Mouse (Mus musculus) CD4-positive, CD25-positive, alpha-beta regulatory T cell, adult 4 months (primary cell): ENCODE measurements around the gene Olfr632. TPM values are rescaled to one million over a fixed set of nuclear protein-coding genes. Genes with fewer than 3 reads are reported as not detected.
"Not testable (repeated sequence)": the region's sequence is repeated elsewhere in the genome, so short reads cannot be mapped to it uniquely, and the experiment has no call there.

Source experiments
- ATAC-seq: one replicate; pipeline ENCODE4 v1.8.0; 2017
- polyA plus RNA-seq, 2 experiments: library from polyadenylated mRNA; unstranded; fragments of 100-300 nt; shearing (Covaris generic); gene quantifications; one replicate each; pipeline ENCODE4 v1.2.1; 2017

The Olfr632 gene
- not detected for polyA plus RNA-seq

GRCm38 (mm10) chr7:103934264-103934663, at the start of gene Olfr632:
Gene Olfr632, plus strand, starts transcription at chr7:103934347.
- no peak for ATAC-seq

DNA sequence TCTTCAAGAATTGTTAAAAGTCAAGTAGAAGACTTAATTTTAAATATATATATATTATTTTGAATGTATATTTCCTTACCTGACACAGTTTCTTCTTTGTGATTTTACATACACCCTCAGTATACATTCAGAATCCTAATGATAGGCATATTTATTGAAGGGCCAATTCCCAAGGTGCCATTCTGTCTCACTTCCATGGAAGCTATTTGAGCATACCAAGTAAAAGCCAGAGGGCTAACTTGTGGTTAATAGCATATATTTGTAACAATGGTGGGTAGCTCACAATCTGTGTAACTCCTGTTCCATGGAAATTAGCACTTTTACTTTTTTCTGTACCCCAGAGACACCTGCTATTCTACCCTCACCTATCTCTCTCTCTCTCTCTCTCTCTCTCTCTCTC, 48.0 kb upstream of the Olfr632 start, which contains the start of gene Olfr66:
TSS of gene Olfr66 (minus strand) at position 101 of the 400 bp plus-strand sequence.
- ATAC-seq = no peak

DNA sequence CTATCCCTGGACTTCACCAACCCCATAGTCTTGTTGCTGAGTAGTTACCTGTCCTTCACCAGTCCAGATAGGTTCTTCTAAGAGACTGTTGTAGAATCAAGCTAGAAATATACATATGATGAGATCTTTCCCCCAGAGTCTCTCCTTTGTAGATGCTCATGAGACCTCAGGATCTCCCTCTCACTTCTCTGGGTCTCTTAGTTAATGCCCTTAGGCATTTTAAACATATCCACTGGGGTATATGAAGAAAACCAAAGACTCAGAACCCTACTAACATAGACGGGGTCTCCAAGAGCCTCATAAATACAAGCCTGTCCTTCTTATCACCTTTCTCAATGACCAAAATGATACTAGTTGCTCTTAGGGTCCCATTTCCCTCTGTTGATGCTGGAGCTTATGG, 39.8 kb upstream of the Olfr632 start, which contains the start of gene Olfr64:
TSS of gene Olfr64 (minus strand) at position 101 of the 400 bp plus-strand sequence.
- ATAC-seq = no peak

GRCm38 (mm10) chr7:103903187-103903586, 31.0 kb upstream of the Olfr632 start, which contains the start of gene Olfr65:
Gene Olfr65, plus strand, starts transcription at chr7:103903487.
- ATAC-seq = no peak

- no peak for ATAC-seq
These were observed 24.1 kb upstream of the Olfr632 start for GRCm38 (mm10) chr7:103910047-103910446.

- no peak for ATAC-seq
These were observed 21.1 kb upstream of the Olfr632 start for GRCm38 (mm10) chr7:103912969-103913511.

- no peak for ATAC-seq
These were observed 18.8 kb upstream of the Olfr632 start for GRCm38 (mm10) chr7:103915338-103915737.

DNA sequence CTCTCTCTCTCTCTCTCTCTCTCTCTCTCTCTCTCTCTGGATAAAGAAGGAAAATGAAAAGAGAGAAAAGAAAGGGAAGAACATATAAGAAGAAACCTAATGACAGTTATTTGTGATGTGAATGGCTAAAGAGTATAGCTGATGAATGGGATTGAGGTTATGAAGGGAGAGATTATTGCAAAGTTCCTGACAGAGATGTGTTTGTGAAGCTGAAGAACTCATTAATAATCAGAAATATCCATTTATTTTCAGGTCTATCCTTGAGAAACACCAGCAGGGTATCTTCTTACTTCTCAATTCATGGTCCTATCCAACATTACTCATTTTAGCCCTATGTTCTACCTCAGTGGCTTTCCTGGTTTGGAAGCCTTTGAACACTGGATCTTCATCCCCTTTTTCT, 5.6 kb upstream of the Olfr632 start, which contains the start of gene Olfr631:
TSS of gene Olfr631 (plus strand) at position 301 of the 400 bp plus-strand sequence.
- ATAC-seq = no peak

DNA sequence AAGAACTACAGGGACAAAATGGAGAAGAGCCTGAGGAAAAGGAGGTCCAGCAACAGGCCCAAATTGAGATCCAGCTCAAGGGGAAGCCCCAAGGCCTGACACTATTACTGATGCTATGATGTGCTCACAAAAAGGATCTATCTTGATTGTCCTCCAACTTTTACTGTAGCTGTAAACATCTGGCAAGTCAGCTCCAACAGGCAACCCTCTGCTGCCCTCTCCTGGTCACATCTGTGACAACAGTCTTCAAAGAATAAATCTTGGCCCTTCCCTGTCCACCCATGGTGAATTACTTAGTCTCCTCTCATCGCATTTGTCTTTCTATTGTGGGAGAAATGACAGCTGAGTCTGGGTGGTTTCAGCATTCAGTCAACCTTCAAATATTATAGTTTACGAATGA, 8.6 kb downstream of the Olfr632 start:
- ATAC-seq = peak; percentile 49

DNA sequence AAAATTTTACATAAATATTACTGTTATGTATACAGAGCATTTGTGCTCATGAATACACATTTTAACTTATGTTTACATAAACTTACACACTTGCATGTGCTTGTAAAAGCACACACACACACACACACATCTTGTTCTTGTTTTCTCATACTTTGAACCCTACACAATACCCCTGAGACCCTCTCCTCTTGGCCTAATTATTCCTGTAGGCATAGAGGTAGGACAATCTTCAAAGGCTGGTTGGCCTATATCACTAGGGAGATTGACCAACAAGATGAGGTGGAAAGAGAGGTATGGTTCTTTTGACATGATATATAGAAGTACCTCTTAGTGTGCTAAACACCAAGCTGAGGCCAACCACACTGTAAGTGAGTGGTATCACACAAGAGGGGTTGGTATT, 10.0 kb downstream of the Olfr632 start, which contains the start of gene Olfr633:
TSS of gene Olfr633 (plus strand) at position 301 of the 400 bp plus-strand sequence.
- no peak for ATAC-seq

DNA sequence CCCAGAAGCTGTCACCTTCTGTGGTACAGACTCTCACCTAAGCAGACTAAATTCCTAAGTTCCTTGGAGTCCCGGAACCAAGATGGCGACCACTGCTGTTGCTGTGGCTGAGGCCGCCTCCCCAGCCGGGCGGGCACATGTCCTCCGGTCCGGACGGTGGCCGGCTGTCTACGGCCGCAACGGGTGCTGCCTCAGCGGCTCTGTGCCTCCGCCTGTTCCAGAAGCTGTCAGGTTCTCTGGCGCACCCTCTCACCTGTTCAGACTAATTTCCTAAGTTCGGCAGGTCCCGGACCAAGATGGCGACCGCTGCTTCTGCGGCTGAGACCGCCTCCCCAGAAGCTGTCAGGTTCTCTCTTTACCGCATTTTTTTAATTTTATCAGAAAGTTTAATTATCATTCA, 32.7 kb downstream of the Olfr632 start:
- not testable (repeated sequence) for ATAC-seq

GRCm38 (mm10) chr7:103970852-103971251, 36.7 kb downstream of the Olfr632 start, which contains the start of gene Olfr635:
Gene Olfr635, plus strand, starts transcription at chr7:103971152.
- ATAC-seq = no peak

DNA sequence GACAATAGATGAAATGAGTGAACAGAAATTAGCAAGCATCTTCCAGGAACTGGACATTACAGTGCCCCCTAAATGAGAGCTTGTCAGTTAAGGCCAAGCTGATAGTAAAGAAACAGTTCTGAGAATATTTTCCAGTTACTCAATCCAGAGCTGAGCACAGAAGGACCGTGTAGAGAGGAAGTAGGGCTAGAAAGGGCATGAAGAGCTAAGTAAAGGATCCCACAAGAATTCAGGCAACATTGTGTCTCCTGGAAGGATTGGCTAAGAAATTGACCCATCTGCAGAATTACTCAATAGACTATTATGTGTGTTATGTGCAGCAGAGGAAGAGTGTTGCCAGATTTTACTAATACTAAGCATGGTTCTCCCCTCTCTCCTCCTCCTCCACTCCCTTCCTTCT, 37.6 kb downstream of the Olfr632 start:
- ATAC-seq = no peak

Other genes with a start within 250 kb of the Olfr632 start
- gene Olfr243, start 219.7 kb upstream of the Olfr632 start, polyA plus RNA-seq = not detected
- not detected for gene Olfr628, start 204.0 kb upstream of the Olfr632 start, polyA plus RNA-seq
- not detected for gene Olfr629, start 189.4 kb upstream of the Olfr632 start, polyA plus RNA-seq
- gene Olfr630, start 177.0 kb upstream of the Olfr632 start, polyA plus RNA-seq = not detected
- not detected for gene Olfr69, start 162.8 kb upstream of the Olfr632 start, polyA plus RNA-seq
- gene Olfr68, start 154.6 kb upstream of the Olfr632 start, polyA plus RNA-seq = not detected
- gene Olfr67, start 142.5 kb upstream of the Olfr632 start, polyA plus RNA-seq = not detected
- 1 to 10 TPM in 1 of 2 experiments, not detected in 1; 2.4 TPM for gene Hbb-bt, start 120.4 kb upstream of the Olfr632 start, polyA plus RNA-seq
- 1 to 10 TPM; 3.4 to 7.7 TPM for gene Hbb-bs, start 106.3 kb upstream of the Olfr632 start, polyA plus RNA-seq
- not detected for gene Hbb-bh2, start 93.8 kb upstream of the Olfr632 start, polyA plus RNA-seq
- not detected for gene Hbb-bh1, start 91.2 kb upstream of the Olfr632 start, polyA plus RNA-seq
- not detected for gene Hbb-y, start 81.1 kb upstream of the Olfr632 start, polyA plus RNA-seq
- gene Olfr66, start 48.1 kb upstream of the Olfr632 start, polyA plus RNA-seq = under 1 TPM in 1 of 2 experiments, not detected in 1; 0.13 TPM
- under 1 TPM in 1 of 2 experiments, not detected in 1; 0.07 TPM for gene Olfr64, start 39.9 kb upstream of the Olfr632 start, polyA plus RNA-seq
- not detected for gene Olfr65, start 30.9 kb upstream of the Olfr632 start, polyA plus RNA-seq
- gene Olfr631, start 5.5 kb upstream of the Olfr632 start, polyA plus RNA-seq = not detected
- gene Olfr633, start 10.1 kb downstream of the Olfr632 start, polyA plus RNA-seq = not detected
- gene Olfr635, start 36.8 kb downstream of the Olfr632 start, polyA plus RNA-seq = under 1 TPM in 1 of 2 experiments, not detected in 1; 0.05 TPM
- gene Olfr638, start 64.4 kb downstream of the Olfr632 start, polyA plus RNA-seq = not detected
- under 1 TPM in 1 of 2 experiments, not detected in 1; 0.08 TPM for gene Olfr639, start 83.0 kb downstream of the Olfr632 start, polyA plus RNA-seq
- gene Olfr640, start 91.2 kb downstream of the Olfr632 start, polyA plus RNA-seq = not detected
- not detected for gene Olfr641, start 101.1 kb downstream of the Olfr632 start, polyA plus RNA-seq
- gene Olfr642, start 118.3 kb downstream of the Olfr632 start, polyA plus RNA-seq = not detected
- not detected for gene 4930516K23Rik, start 127.1 kb downstream of the Olfr632 start, polyA plus RNA-seq
- not detected for gene Olfr644, start 137.5 kb downstream of the Olfr632 start, polyA plus RNA-seq
- not detected for gene Olfr645, start 151.1 kb downstream of the Olfr632 start, polyA plus RNA-seq
- not detected for gene Olfr646, start 170.5 kb downstream of the Olfr632 start, polyA plus RNA-seq
- not detected for gene Ubqln5, start 195.5 kb downstream of the Olfr632 start, polyA plus RNA-seq
- gene Olfr643, start 203.1 kb downstream of the Olfr632 start, polyA plus RNA-seq = not detected
- gene Ubqln3, start 208.9 kb downstream of the Olfr632 start, polyA plus RNA-seq = not detected
- gene Ubqlnl, start 216.2 kb downstream of the Olfr632 start, polyA plus RNA-seq = not detected
- not detected for gene Olfm5, start 230.5 kb downstream of the Olfr632 start, polyA plus RNA-seq
- gene Olfr648, start 249.0 kb downstream of the Olfr632 start, polyA plus RNA-seq = under 1 TPM; 0.20 to 0.23 TPM